In genomic region chr7:142659181-142659681, GRCm38 (mm10) we compare ENCODE assay signal across 8 mouse cellular contexts. TPM values are rescaled to one million over a fixed set of nuclear protein-coding genes. Genes with fewer than 3 reads are reported as not detected.
A peak's percentile ranks its signal among the peaks of the same experiment; 100 is the strongest.
DNase-seq lines count a peak whose midpoint lies in the region; ATAC-seq and TF ChIP-seq lines count a peak whose summit lies in the region.

No protein-coding gene starts in this region.

- peaks cover 0 to 25% of the 10 kb centered on the region in 2 experiments; a peak in 1 of 4 replicates for H3K4me1 ChIP-seq in ES-E14 (ENCODE audit: control insufficient read depth in 2 of 2, insufficient read depth in 2 of 2, low read length in 2 of 2, poor library complexity in 1 of 2)
- peaks cover 29% of the 10 kb centered on the region for H3K4me1 ChIP-seq in limb, embryonic 12.5 days (replicated peaks)
- no peaks in the 10 kb centered on the region for H3K4me1 ChIP-seq in midbrain, postnatal 0 days (ENCODE audit: insufficient read depth, low read length)

- H3K4me2 ChIP-seq in limb, embryonic 12.5 days: peak overlapping the region; percentile 66
- peak overlapping the region; percentile 47 for H3K4me2 ChIP-seq in midbrain, postnatal 0 days (ENCODE audit: low read depth, low read length, poor library complexity, severe bottlenecking)

- H3K36me3 ChIP-seq in ES-E14 (ENCODE audit: control insufficient read depth, insufficient read depth, low read length, poor library complexity, severe bottlenecking): no peaks in the 10 kb centered on the region
- peaks cover 28% of the 10 kb centered on the region for H3K36me3 ChIP-seq in limb, embryonic 12.5 days
- H3K36me3 ChIP-seq in midbrain, postnatal 0 days (ENCODE audit: insufficient read depth, low read length): no peaks in the 10 kb centered on the region

- peaks cover 90% of the 10 kb centered on the region for H3K27me3 ChIP-seq in limb, embryonic 12.5 days
- peaks cover 96% of the 10 kb centered on the region for H3K27me3 ChIP-seq in midbrain, postnatal 0 days (ENCODE audit: insufficient read depth, low read length)

- DNase-seq in adrenal gland, adult 2 months: peak; percentile 48
- DNase-seq in adrenal gland, adult 8-10 months: no peak
- DNase-seq in ES-E14 (ENCODE audit: low read depth, low spot score): no peak
- peak; percentile 82 for DNase-seq in forelimb bud, embryonic 11.5 days (ENCODE audit: low read depth, low spot score)
- no peak for DNase-seq in midbrain, postnatal 0 days (ENCODE audit: low spot score)
- no peak for DNase-seq in right cerebral cortex, postnatal 36 days (ENCODE audit: low spot score in 2 of 2)

- peak; percentile 72 for ATAC-seq in limb, embryonic 12.5 days (ENCODE audit: insufficient number of reproducible peaks, insufficient read depth, low FRiP score, low TSS enrichment, low read depth)
- ATAC-seq in midbrain, postnatal 0 days (ENCODE audit: low FRiP score): peak; percentile 14; the same call in 1 of the 2 replicates
- ATAC-seq in monocyte, adult 5-6 weeks (replicated peaks; ENCODE audit: insufficient number of reproducible peaks, low FRiP score, low TSS enrichment, poor library complexity, severe bottlenecking): no peak

- H3K27ac ChIP-seq in ES-E14 (ENCODE audit: insufficient read depth, low read depth, low read length, poor library complexity, severe bottlenecking): no peak overlapping the region
- H3K27ac ChIP-seq in limb, embryonic 12.5 days: peak overlapping the region; percentile 98
- no peak overlapping the region for H3K27ac ChIP-seq in midbrain, postnatal 0 days (ENCODE audit: low read depth, low read length)

- TF ChIP-seq CTCF in midbrain, postnatal 0 days (IDR thresholded peaks at IDR 0.05): no peak

- in situ Hi-C loops in ES-E14 (cut with MboI; ENCODE audit: low sequenced_read_pairs in 2 of 2, unreplicated experiment in 2 of 2): no loop called here

- H3K9me3 ChIP-seq in ES-E14 (ENCODE audit: control insufficient read depth, insufficient read depth, low read depth, low read length): no peaks in the 10 kb centered on the region
- H3K9me3 ChIP-seq in limb, embryonic 12.5 days: no peaks in the 10 kb centered on the region
- H3K9me3 ChIP-seq in midbrain, postnatal 0 days (ENCODE audit: low read length): no peaks in the 10 kb centered on the region

- peak overlapping the region; percentile 15; the same call in 1 of the 2 replicates for H3K9ac ChIP-seq in ES-E14 (ENCODE audit: insufficient read depth, low read depth, low read length, poor library complexity, severe bottlenecking)
- H3K9ac ChIP-seq in limb, embryonic 12.5 days (replicated peaks): peak overlapping the region; percentile 96
- no peak overlapping the region for H3K9ac ChIP-seq in midbrain, postnatal 0 days (replicated peaks; ENCODE audit: low read length, poor library complexity, severe bottlenecking)

- 1% methylated on average over 41 of the region's 70 CpGs for WGBS in limb, embryonic 12.5 days
- WGBS in midbrain, postnatal 0 days: 0% methylated on average over 20 of the region's 70 CpGs

- peak overlapping the region; percentile 20 to 63; a peak in 3 of 4 replicates for H3K4me3 ChIP-seq in ES-E14 (ENCODE audit: insufficient read depth in 1 of 2, low read depth in 1 of 2, low read length in 2 of 2, poor library complexity in 1 of 2, severe bottlenecking in 1 of 2)
- peak overlapping the region; percentile 66 for H3K4me3 ChIP-seq in limb, embryonic 12.5 days (replicated peaks)
- H3K4me3 ChIP-seq in midbrain, postnatal 0 days (ENCODE audit: low read depth, low read length): peak overlapping the region; percentile 30

TF ChIP-seq in ES-E14, 5 proteins besides CTCF, POLR2A, EP300 and RAD21:
- no peak for TF ChIP-seq ZNF384 (IDR thresholded peaks at IDR 0.05; ENCODE audit: low read depth, low read length)
- no peak for TF ChIP-seq ZC3H11A (IDR thresholded peaks at IDR 0.05; ENCODE audit: borderline replicate concordance, low read depth, low read length)
- TF ChIP-seq MAFK (IDR thresholded peaks at IDR 0.05; ENCODE audit: insufficient read depth, low read depth, low read length): no peak
- no peak for TF ChIP-seq HCFC1 (IDR thresholded peaks at IDR 0.05; ENCODE audit: borderline replicate concordance, insufficient read depth, low read length)
- no peak for TF ChIP-seq CHD2 (IDR thresholded peaks at IDR 0.05; ENCODE audit: low read depth, low read length)

RNA-seq across cellular contexts. Expression of gene Igf2, which starts 7.4 kb away (rescaled TPM):
- 10 to 100 TPM in 1 of 2 experiments, 1 to 10 TPM in 1; 8.6 to 13.1 TPM for total RNA-seq in adrenal gland, adult 2 months (2021)
- 22.4 and 32.0 TPM in 2 replicates for polyA plus RNA-seq in adrenal gland, adult 2 months (2012; rRNA removed)
- total RNA-seq in adrenal gland, adult 8-10 months (2022): 10 to 100 TPM; 17.1 to 37.9 (median 21.7) TPM
- 44.4 and 66.4 TPM in 2 replicates for total RNA-seq in ES-E14 (2012; rRNA removed)
- polyA plus RNA-seq in limb, embryonic 12.5 days (2016; fragmentation: Nextera tagmentation; extraction: Ambion mirVana): 815 and 938 TPM in 2 replicates
- 369 and 380 TPM in 2 replicates for total RNA-seq in midbrain, postnatal 0 days (2014; rRNA removed)
- 195 and 213 TPM in 2 replicates for polyA plus RNA-seq in midbrain, postnatal 0 days (2015; fragmentation: Nextera tagmentation; extraction: Ambion mirVana)
- 0.21 TPM in 1 of 3 replicates, not detected in the others for total RNA-seq in monocyte, adult 5-6 weeks (2017)

RNA-seq across cellular contexts. Expression of gene Gm49394, which starts 10.5 kb away (rescaled TPM):
- total RNA-seq in adrenal gland, adult 2 months (2021): not detected
- not detected in 2 replicates for polyA plus RNA-seq in adrenal gland, adult 2 months (2012; rRNA removed)
- total RNA-seq in adrenal gland, adult 8-10 months (2022): not detected
- total RNA-seq in ES-E14 (2012; rRNA removed): 0.16 and 0.40 TPM in 2 replicates
- not detected in 2 replicates for polyA plus RNA-seq in limb, embryonic 12.5 days (2016; fragmentation: Nextera tagmentation; extraction: Ambion mirVana)
- not detected in 2 replicates for total RNA-seq in midbrain, postnatal 0 days (2014; rRNA removed)
- not detected in 2 replicates for polyA plus RNA-seq in midbrain, postnatal 0 days (2015; fragmentation: Nextera tagmentation; extraction: Ambion mirVana)
- not detected in 3 replicates for total RNA-seq in monocyte, adult 5-6 weeks (2017)

Comparison
In these comparisons a context has a peak if more than half of its experiments do, and no peak if none do; other contexts are left out.
1. DNase-seq: peak in adrenal gland, adult 2 months (single experiment) and forelimb bud, embryonic 11.5 days (single experiment); none in adrenal gland, adult 8-10 months (single experiment), ES-E14 (single experiment), midbrain, postnatal 0 days (single experiment) and right cerebral cortex, postnatal 36 days (0 of 2).
2. Peak in every context shown above with its lines, with median percentiles within 50 percentile points of each other: H3K4me3 ChIP-seq.